Mouse (Mus musculus): ENCODE data around the gene Dhx58.
"Not testable (repeated sequence)": the region's sequence is repeated elsewhere in the genome, so short reads cannot be mapped to it uniquely, and the experiment has no call there.

Gene Dhx58

DNA sequence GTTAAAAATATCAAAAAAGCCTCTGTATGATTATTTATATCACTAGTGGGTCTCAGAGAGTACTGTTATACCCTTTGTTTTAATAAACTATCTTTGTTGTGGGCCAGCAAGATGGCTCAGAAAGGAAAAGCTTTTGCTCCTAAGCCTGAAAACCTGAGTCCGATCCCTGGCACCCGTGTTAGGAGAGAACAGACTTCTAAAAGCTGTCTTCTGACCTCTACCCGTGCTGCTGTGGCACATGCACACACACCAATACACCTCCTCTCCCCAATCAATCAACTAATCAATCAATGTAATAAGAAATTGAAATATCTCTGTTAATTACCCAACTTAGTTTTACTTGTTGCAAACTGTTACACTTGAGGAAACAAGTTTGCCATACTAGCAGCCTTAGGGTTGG, 3.4 kb downstream of the Dhx58 start:
- no peak for DNase-seq (ENCODE audit: low spot score)

DNA sequence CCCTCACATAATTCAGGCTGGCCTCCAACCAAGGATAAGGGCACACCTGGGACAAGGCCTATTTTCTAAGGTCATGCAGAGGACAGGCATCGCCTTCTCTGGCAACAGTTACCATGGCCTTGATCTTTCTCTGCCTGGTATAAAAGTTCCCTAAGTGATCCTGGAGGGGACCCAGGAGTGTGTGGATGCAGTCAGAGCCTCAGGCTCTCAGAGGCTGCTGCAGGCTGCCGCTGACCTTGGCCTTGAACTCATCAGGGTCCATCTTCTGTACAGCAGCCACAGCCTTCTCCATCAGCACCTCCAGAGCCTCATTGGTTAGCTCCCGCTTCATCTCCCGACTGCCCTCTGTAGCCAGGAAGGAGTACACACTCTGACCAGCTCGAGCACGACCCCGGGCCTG, 6.2 kb downstream of the Dhx58 start:
- DNase-seq (ENCODE audit: low spot score), result no peak

- DNase-seq (ENCODE audit: low spot score), result peak; percentile 65
Observed at GRCm38 (mm10) chr11:100694926-100695325, 9.1 kb downstream of the Dhx58 start.

DNA sequence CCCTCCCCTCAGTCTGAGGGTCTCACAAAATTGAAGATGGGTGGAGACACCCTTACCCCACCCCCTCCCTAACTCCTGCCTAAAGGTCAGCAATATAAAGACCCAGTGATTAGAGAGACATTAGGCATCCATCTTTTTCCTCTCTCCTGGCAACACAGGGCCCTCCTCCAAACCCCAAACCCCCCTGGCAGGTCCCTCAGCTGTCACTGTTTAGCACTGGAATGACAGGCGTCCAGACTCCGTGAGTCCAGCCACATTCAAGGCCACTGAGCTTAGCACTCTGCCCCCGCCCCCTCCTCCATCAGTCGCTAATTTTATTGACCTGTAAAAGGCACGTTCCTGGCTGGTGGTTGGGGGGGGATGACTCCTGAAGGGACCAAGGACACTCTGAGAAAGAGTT, 10.9 kb downstream of the Dhx58 start:
- DNase-seq (ENCODE audit: low spot score), result no peak

- DNase-seq (ENCODE audit: low spot score), result no peak
Observed at GRCm38 (mm10) chr11:100692164-100692616, 11.9 kb downstream of the Dhx58 start, which contains the start of gene Zfp385c. Zfp385c (minus strand) TSS chr11:100692455.

DNA sequence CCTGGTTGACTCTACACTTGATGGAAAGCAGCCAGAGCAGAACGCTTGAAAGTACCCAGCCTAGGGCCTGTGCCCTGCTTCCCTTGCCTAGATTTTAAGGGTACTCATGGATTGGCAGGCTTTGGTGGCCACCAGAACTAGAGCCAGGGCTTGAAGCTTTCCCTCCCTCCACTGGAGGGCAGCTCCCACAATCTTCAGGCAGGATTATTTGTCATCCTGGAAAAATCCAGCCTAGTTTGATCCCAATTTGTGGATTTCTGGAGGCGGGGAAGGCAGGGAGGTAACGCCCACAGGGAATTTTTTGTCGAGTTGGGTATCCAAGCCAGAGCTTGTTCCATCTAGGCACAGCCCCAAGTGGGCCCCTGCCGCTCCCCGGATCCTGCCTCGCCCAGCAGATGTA, 13.7 kb downstream of the Dhx58 start:
- peak; percentile 6 for DNase-seq (ENCODE audit: low spot score)

- no peak for DNase-seq (ENCODE audit: low spot score)
Observed at GRCm38 (mm10) chr11:100688443-100688842, 15.6 kb downstream of the Dhx58 start.

- no peak for DNase-seq (ENCODE audit: low spot score)
Observed at GRCm38 (mm10) chr11:100687265-100687664, 16.8 kb downstream of the Dhx58 start.

GRCm38 (mm10) chr11:100685371-100685770, 18.7 kb downstream of the Dhx58 start:
- no peak for DNase-seq (ENCODE audit: low spot score)

GRCm38 (mm10) chr11:100684084-100684483, 20.0 kb downstream of the Dhx58 start:
- DNase-seq (ENCODE audit: low spot score), result no peak

- DNase-seq (ENCODE audit: low spot score), result no peak
Observed at GRCm38 (mm10) chr11:100682526-100682925, 21.5 kb downstream of the Dhx58 start.

GRCm38 (mm10) chr11:100681826-100682225, 22.2 kb downstream of the Dhx58 start:
- no peak for DNase-seq (ENCODE audit: low spot score)

GRCm38 (mm10) chr11:100677810-100678209, 26.3 kb downstream of the Dhx58 start:
- no peak for DNase-seq (ENCODE audit: low spot score)

- DNase-seq (ENCODE audit: low spot score), result no peak
Observed at GRCm38 (mm10) chr11:100673169-100673568, 30.9 kb downstream of the Dhx58 start.

DNA sequence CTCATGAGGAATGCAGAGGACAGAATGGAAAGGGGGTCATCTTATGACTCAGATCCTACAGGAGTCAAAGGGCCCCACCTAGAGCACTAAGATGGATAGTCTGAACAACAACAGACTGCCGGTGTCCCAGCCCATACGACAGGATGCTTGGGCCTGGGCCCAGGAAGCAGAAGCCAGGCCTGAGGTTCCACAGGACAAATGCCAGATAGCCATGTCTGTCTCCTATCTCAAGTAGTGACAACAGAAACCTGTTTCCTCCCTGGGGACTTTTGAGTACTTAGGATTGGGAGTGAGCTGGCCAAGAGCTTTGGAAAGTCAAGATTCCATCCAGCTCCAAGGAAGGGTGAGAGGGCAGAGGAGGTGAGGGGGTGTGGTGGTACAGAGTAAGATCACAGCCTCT, 32.1 kb downstream of the Dhx58 start:
- peak; percentile 12 for DNase-seq (ENCODE audit: low spot score)

DNA sequence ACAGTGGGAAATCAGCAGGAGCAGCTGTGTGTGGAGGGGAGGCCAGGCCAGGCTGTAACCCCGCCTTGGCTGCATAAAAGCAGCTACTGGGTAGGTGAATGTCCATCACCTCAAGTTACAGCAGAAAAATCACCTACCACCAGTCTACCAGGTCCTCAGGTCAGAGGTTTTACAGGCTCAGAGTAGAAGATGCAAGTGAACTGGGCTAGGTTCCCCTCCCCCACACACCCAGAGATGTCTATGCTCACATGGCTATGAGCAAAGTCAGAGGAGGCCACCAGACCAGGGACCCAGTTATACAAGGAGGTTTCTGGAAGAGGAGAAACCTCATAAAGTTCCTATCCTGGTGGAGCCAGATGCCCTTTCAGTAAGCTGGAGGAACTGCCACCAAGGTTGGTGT, 33.0 kb downstream of the Dhx58 start:
- DNase-seq (ENCODE audit: low spot score), result no peak

DNA sequence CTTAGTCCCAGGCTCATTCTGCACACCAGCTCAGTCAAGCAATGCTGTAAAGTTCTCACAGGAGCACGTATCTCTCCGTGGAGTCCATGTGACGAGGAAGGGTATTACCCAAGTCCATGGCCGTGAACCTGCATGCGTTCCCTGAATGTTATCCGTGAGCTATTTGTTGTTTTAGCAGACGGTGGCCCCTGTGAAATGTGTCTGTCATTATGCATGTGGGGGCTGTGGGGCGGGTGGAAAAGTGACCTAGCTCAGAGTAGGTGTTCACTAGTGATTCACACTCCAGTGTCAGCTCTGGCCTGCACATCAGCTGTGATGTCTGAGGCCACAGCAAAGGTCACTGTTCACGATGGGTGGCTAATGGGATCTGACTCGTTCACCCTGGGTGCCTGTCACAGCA, 44.3 kb downstream of the Dhx58 start:
- no peak for DNase-seq (ENCODE audit: low spot score)

DNA sequence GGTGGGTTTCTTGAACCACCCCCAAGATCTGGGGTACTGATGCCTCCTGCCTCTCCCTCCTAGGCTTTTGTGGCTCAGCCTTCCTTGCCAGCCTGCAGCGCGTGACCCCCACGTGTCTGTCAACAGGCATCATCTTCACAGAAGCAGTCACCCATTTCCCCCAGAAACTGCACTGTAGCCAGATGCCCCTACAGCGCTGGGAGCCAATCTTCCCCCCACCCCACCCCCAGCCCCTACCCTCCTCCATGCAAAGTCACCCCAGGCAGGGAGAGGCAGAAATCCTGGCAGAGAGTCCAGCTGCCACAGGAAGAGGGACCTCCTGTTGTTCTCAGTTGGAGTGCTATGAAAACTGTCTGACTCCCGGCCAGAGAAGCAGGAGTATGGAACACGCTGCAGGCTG, 47.6 kb downstream of the Dhx58 start:
- no peak for DNase-seq (ENCODE audit: low spot score)

- not testable (repeated sequence) for DNase-seq (ENCODE audit: low spot score)
Observed at GRCm38 (mm10) chr11:100655589-100655988, 48.5 kb downstream of the Dhx58 start.

- DNase-seq (ENCODE audit: low spot score), result no peak
Observed at GRCm38 (mm10) chr11:100651748-100652147, 52.3 kb downstream of the Dhx58 start.

- no peak for DNase-seq (ENCODE audit: low spot score)
Observed at GRCm38 (mm10) chr11:100651205-100651604, 52.9 kb downstream of the Dhx58 start.

DNA sequence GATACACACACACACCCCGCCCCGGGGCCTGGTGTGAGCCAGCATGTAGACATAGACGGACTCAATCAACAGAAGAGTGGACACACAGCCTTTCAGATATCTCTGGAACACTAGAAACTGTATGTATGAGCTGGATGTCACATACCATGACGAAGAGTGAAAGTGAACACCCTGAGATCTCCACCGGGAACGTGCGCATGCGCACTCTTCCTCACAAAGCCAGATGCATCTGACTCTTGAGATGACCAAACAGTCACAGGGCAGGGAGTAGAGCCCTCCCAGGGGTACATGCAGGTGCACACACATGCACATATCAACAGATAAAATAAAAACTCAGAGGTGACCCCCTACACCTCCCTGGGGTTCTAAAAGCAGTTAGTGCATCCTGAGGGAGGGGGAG, 55.7 kb downstream of the Dhx58 start:
- no peak for DNase-seq (ENCODE audit: low spot score)

DNA sequence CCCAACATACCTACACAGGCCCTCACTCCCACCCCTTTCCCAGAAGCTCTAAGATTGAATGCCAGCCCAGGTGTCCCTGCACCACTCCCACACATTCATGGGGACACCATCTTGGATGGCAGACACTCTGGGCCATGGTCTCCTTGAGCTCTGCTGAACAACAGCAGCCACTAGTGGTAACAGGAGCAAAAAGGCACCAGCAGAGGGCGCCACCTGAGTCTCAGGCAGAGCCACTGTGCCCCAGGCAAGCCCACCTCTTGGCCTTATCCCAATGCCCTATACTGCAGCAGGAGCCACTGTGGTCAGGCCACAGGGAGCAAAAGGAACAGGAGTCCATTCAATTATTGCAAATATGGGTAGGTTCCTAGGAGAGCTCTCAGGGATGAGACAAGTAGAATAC, 57.8 kb downstream of the Dhx58 start:
- no peak for DNase-seq (ENCODE audit: low spot score)

Data from adipocyte (in vitro differentiated cells).